10 mouse cellular contexts compared by ENCODE assay signal in genomic region chr5:36553886-36554285, GRCm38 (mm10). TPM values are rescaled to one million over a fixed set of nuclear protein-coding genes. Genes with fewer than 3 reads are reported as not detected.
DNase-seq lines count a peak whose midpoint lies in the region; ATAC-seq and TF ChIP-seq lines count a peak whose summit lies in the region.
"Had no signal": no experiment of that assay in that cellular context is flagged by ENCODE, and none has a peak within 500 bp of the region (broad histone marks: within the 10 kb centered on the region; RNA-seq: fewer than 3 reads in every experiment).

No protein-coding gene starts in this region.

- no peak for DNase-seq in liver, postnatal 0 days
- DNase-seq in liver = no peak
- peak; percentile 45 to 67 for DNase-seq in thymus, postnatal 36 days
- DNase-seq in testis, postnatal 10 days (ENCODE audit: low spot score) = no peak
- DNase-seq in gastrocnemius, postnatal 4 days (ENCODE audit: low spot score in 2 of 2) = no peak
- DNase-seq in forebrain, embryonic 14.5 days (ENCODE audit: low spot score) = no peak
- DNase-seq: kidney, adult 18-20 months had no signal

- H3K27ac ChIP-seq in liver, postnatal 0 days (ENCODE audit: low read depth) = peak overlapping the region; percentile 51; the same call in 1 of the 2 replicates
- peak overlapping the region; percentile 15; the same call in 1 of the 2 replicates for H3K27ac ChIP-seq in bone marrow, adult 2 months (ENCODE audit: control insufficient read depth, insufficient read depth, low read depth, low read length, poor library complexity)
- H3K27ac ChIP-seq in forebrain, embryonic 14.5 days (ENCODE audit: low read depth, low read length) = no peak overlapping the region
- H3K27ac ChIP-seq: lung, embryonic 15.5 days had no signal

- no peak overlapping the region for H3K4me3 ChIP-seq in liver, postnatal 0 days (ENCODE audit: low read depth, low read length)
- no peak overlapping the region for H3K4me3 ChIP-seq in bone marrow, adult 2 months (replicated peaks; ENCODE audit: control insufficient read depth, low read depth, low read length)
- no peak overlapping the region for H3K4me3 ChIP-seq in forebrain, embryonic 14.5 days (ENCODE audit: low read depth, low read length)
- H3K4me3 ChIP-seq: lung, embryonic 15.5 days had no signal

- ATAC-seq in liver, postnatal 0 days = no peak
- ATAC-seq in megakaryocyte progenitor cell, adult 5-6 weeks (replicated peaks; ENCODE audit: poor library complexity) = peak; percentile 24; the same call in 1 of the 2 replicates
- no peak for ATAC-seq in forebrain, embryonic 14.5 days

- no peak for TF ChIP-seq CTCF in liver, postnatal 0 days (IDR thresholded peaks at IDR 0.05; ENCODE audit: low read depth)
- no peak for TF ChIP-seq CTCF in bone marrow, adult 2 months (IDR thresholded peaks at IDR 0.05; ENCODE audit: control insufficient read depth, insufficient read depth, low read length)

- WGBS in liver, postnatal 0 days (ENCODE audit: insufficient replicate concordance) = 64% methylated on average over 4 of the region's 4 CpGs
- WGBS in bone marrow, adult 2 months = 29% methylated on average over 4 of the region's 4 CpGs
- WGBS in forebrain, embryonic 14.5 days = 90% methylated on average over 4 of the region's 4 CpGs

- H3K4me2 ChIP-seq in liver, postnatal 0 days (ENCODE audit: low read depth, low read length) = no peak overlapping the region
- no peak overlapping the region for H3K4me2 ChIP-seq in forebrain, embryonic 14.5 days (ENCODE audit: low read length)
- H3K4me2 ChIP-seq: lung, embryonic 15.5 days had no signal

- H3K9ac ChIP-seq in liver, postnatal 0 days (replicated peaks) = no peak overlapping the region
- no peak overlapping the region for H3K9ac ChIP-seq in forebrain, embryonic 14.5 days (ENCODE audit: low read length)
- H3K9ac ChIP-seq: lung, embryonic 15.5 days had no signal

- TF ChIP-seq EP300 in liver, postnatal 0 days (IDR thresholded peaks at IDR 0.05; ENCODE audit: low read depth) = no peak

- TF ChIP-seq POLR2A in bone marrow, adult 2 months (IDR thresholded peaks at IDR 0.05; ENCODE audit: borderline replicate concordance, control insufficient read depth, low read depth, low read length) = no peak

- H3K27me3 ChIP-seq in liver, postnatal 0 days (ENCODE audit: insufficient read depth, low read length) = no peaks in the 10 kb centered on the region
- H3K27me3 ChIP-seq in forebrain, embryonic 14.5 days (replicated peaks; ENCODE audit: control insufficient read depth, insufficient read depth, low read length) = no peaks in the 10 kb centered on the region
- H3K27me3 ChIP-seq: lung, embryonic 15.5 days had no signal

- H3K9me3 ChIP-seq in liver, postnatal 0 days (ENCODE audit: low read length) = no peaks in the 10 kb centered on the region
- H3K9me3 ChIP-seq in forebrain, embryonic 14.5 days (replicated peaks; ENCODE audit: control insufficient read depth, low read length) = no peaks in the 10 kb centered on the region
- H3K9me3 ChIP-seq: lung, embryonic 15.5 days had no signal

- H3K4me1 ChIP-seq in liver, postnatal 0 days (ENCODE audit: insufficient read depth) = peaks cover 29% of the 10 kb centered on the region
- H3K4me1 ChIP-seq in bone marrow, adult 2 months (ENCODE audit: control insufficient read depth, insufficient read depth, low read length) = peaks cover 5% of the 10 kb centered on the region
- 0 out of 2 replicates have a peak, but pooled peaks cover 5% of the 10 kb centered on the region for H3K4me1 ChIP-seq in forebrain, embryonic 14.5 days (ENCODE audit: control insufficient read depth, insufficient read depth, low read length)

- no peaks in the 10 kb centered on the region for H3K36me3 ChIP-seq in liver, postnatal 0 days (replicated peaks; ENCODE audit: insufficient read depth, low read length)
- no peaks in the 10 kb centered on the region for H3K36me3 ChIP-seq in forebrain, embryonic 14.5 days (ENCODE audit: control insufficient read depth, insufficient read depth, low read length)
- H3K36me3 ChIP-seq: lung, embryonic 15.5 days had no signal

RNA-seq across cellular contexts. Expression of gene Tbc1d14, which starts 39.2 kb away (rescaled TPM):
- 5.7 and 6.5 TPM in 2 replicates for polyA plus RNA-seq in liver, postnatal 0 days (2015; fragmentation: Nextera tagmentation; extraction: Ambion mirVana)
- 7.5 and 34.7 TPM in 2 replicates for polyA plus RNA-seq in bone marrow, adult 2 months (2011; ENCODE audit: insufficient read depth, insufficient read length, low replicate concordance, missing spikeins)
- total RNA-seq in megakaryocyte progenitor cell, adult 5-6 weeks (2015) = 13.7 and 19.5 TPM in 2 replicates
- total RNA-seq in megakaryocyte progenitor cell, adult 5-6 weeks (2017) = 5.8 and 6.7 TPM in 2 replicates
- total RNA-seq in gastrocnemius, postnatal 4 days (2021) = 10 to 100 TPM; 24.8 to 27.5 TPM
- 92.7 and 114 TPM in 2 replicates for polyA plus RNA-seq in forebrain, embryonic 14.5 days (2014; fragmentation: Nextera tagmentation; extraction: Ambion mirVana)

Comparison
In these comparisons a context has a peak if more than half of its experiments do, and no peak if none do; other contexts are left out.
1. DNase-seq: peak in thymus, postnatal 36 days (2 of 2); none in liver, postnatal 0 days (single experiment), liver (single experiment), testis, postnatal 10 days (single experiment), gastrocnemius, postnatal 4 days (0 of 2) and forebrain, embryonic 14.5 days (single experiment).